Mouse (Mus musculus): Measurements from ENCODE around the gene Gm21981.

DNA sequence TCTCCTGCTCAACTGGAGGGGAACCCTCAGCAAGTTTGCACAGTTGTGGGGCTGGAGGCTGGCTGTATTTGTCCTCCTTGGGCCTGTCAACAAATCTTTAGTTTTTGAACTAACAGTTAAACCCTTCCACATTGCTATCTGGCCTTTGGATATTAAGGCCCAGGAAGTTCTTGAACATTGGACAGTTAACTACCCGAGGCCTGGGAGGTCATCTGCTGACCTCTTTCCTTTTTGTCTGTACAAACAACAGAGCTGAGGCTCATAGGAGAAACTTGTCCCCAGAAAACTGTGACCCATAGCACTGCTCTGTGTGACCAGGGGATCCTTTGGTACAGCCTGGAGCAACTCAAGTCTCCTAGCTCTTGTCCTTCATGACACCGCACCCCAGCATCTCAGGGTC is 4.8 kb upstream of the Gm21981 start:
- TF ChIP-seq EP300 (IDR thresholded peaks at IDR 0.05; ENCODE audit: low read depth) (no peak), CTCF (IDR thresholded peaks at IDR 0.05; ENCODE audit: low read depth) (no peak)

All from liver, postnatal 0 days (tissue).